Mouse (Mus musculus) yolk sac, embryonic 10.5 days (tissue): ENCODE data around the gene Polr2e.

Experiments
- DNase-seq: peaks from one replicate; pipeline ENCODE4 v3.0.0-alpha.2; 2017; ENCODE audit warnings: low spot score

Polr2e gene

GRCm38 (mm10) chr10:79987771-79988505, 51.7 kb downstream of the Polr2e start:
- DNase-seq: no peak

DNA sequence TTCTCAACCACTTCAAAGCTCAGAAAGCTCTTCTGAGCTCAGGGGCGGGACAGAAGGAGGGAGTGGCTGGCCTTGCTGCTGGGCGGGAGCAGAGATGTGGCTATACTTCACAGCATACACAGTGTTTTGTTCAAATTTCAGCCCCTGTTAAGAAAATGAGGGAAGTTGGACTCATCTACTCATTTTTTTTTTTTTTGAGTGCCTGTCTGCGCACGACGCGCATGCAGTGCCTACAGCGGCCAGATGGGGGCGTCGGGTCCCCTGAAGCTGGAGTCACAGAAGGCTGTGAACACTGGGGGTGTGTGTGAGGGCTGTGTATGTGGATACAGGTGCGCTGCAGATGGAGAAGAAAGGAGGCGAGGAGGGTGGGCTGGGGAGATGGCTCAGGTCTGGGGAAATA, 52.6 kb downstream of the Polr2e start:
- DNase-seq: peak; percentile 73

DNA sequence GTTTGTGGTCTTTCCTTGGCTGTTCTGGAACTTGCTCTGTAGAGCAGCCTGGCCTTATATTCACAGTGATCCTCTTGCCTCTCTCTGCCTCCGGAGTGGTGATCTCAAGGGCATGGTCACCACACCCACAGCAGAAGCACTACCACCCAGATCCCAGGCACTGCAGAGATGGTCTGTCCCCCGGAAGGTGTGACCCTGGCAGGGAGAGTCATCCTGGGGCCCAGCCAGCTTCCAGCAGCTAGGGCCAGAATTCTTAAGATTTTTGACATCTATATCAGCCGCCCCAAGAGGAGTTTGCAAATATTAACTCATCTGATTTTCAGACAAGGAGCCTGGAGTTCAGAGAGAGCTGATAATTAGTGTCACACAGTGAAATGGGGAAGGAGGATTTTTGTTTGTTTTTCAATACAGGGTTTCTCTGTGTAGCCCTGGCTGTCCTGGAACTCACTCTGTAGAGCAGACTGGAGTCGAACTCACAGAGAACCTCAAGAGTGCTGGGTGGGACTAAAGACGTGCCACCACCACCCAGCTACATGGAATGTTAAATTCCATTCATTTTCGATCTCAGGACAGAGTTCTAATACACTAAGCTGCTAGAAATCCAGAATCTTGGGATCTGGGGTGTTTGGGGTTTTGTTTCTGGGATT, 53.2 kb downstream of the Polr2e start:
- no peak for DNase-seq
